Mouse (Mus musculus) thymus, adult 2 months (tissue): ENCODE measurements at regions not wholly inside any gene's neighbourhood (a gene's known extent, or its start where the extent isn't known, plus 50 kb on each side); places are given as distances from the start of the nearest gene placed in this dataset.
"Not testable (repeated sequence)": the region's sequence is repeated elsewhere in the genome, so short reads cannot be mapped to it uniquely, and the experiment has no call there.

ENCODE experiments used
- DNase-seq: peaks from one replicate; pipeline ENCODE4 v3.0.0; 2021
- H3K27ac ChIP-seq: fragments of 200-500 bp; 2 replicates; pipeline ENCODE4 v1.5.1; 2012; ENCODE audit warnings: low read length, control low read depth; ENCODE audit not compliant: control insufficient read depth, insufficient read depth
- H3K27me3 ChIP-seq: fragments of 200-500 bp; 2 replicates; pipeline ENCODE4 v1.6.1; 2012; ENCODE audit warnings: mild to moderate bottlenecking, low read length, moderate library complexity, mixed read lengths; ENCODE audit not compliant: control insufficient read depth, insufficient read depth
- H3K36me3 ChIP-seq: fragments of 200-500 bp; 2 replicates; pipeline ENCODE4 v1.6.1; 2012; ENCODE audit warnings: mild to moderate bottlenecking, low read length, moderate library complexity; ENCODE audit not compliant: control insufficient read depth, insufficient read depth
- H3K4me1 ChIP-seq: fragments of 200-500 bp; replicated peaks from 2 replicates; pipeline ENCODE4 v1.6.1; 2012; ENCODE audit warnings: low read length; ENCODE audit not compliant: control insufficient read depth, insufficient read depth
- H3K4me3 ChIP-seq: fragments of 200-500 bp; 2 replicates; pipeline ENCODE4 v1.5.1; 2012; ENCODE audit warnings: mild to moderate bottlenecking, low read length, control low read depth, moderate library complexity; ENCODE audit not compliant: control insufficient read depth, insufficient read depth
- CTCF ChIP-seq: fragments of 200-500 bp; IDR thresholded peaks from 2 replicates; pipeline ENCODE4 v1.5.1; 2012; ENCODE audit warnings: mild to moderate bottlenecking, control low read depth, low read length, moderate library complexity, borderline replicate concordance; ENCODE audit not compliant: control insufficient read depth, poor library complexity, insufficient read depth; ENCODE audit errors: extremely low read depth
- POLR2A ChIP-seq: fragments of 200-500 bp; IDR thresholded peaks from 2 replicates; pipeline ENCODE4 v1.6.1; 2012; ENCODE audit warnings: mild to moderate bottlenecking, low read length, control low read depth, moderate library complexity; ENCODE audit not compliant: control insufficient read depth, poor library complexity, insufficient read depth; ENCODE audit errors: extremely low read depth
- WGBS: fragments of 180-500 bp; shearing (Covaris S2); methylation state at CpG from one replicate; pipeline ENCODE4 v1.1.7; 2018; 5-methylcytosine and 5-hydroxymethylcytosine counted together

GRCm38 (mm10) chr1:83844827-83845379 lies 436.9 kb upstream of the Sphkap start:
- no peak for TF ChIP-seq POLR2A
- TF ChIP-seq CTCF = no peak
- WGBS = 78% methylated on average over 4 of the region's 4 CpGs
- Histone ChIP-seq H3K4me1 (no peaks in the 10 kb centered on the region), H3K27ac (no peak overlapping the region), H3K27me3 (no peaks in the 10 kb centered on the region), H3K36me3 (no peaks in the 10 kb centered on the region), H3K4me3 (no peak overlapping the region)
- no peak for DNase-seq

GRCm38 (mm10) chr1:83835965-83836364 lies 428.0 kb upstream of the Sphkap start:
- no peak overlapping the region for H3K27ac ChIP-seq
- H3K4me3 ChIP-seq = no peak overlapping the region
- WGBS = 95% methylated on average over 6 of the region's 6 CpGs
- DNase-seq = no peak
- TF ChIP-seq POLR2A (no peak), CTCF (no peak)
- H3K36me3 ChIP-seq = no peaks in the 10 kb centered on the region
- H3K27me3 ChIP-seq = no peaks in the 10 kb centered on the region
- H3K4me1 ChIP-seq = no peaks in the 10 kb centered on the region

GRCm38 (mm10) chr1:83832946-83833345 lies 424.9 kb upstream of the Sphkap start:
- no peak for DNase-seq
- Histone ChIP-seq H3K27ac (no peak overlapping the region), H3K4me1 (no peaks in the 10 kb centered on the region), H3K36me3 (no peaks in the 10 kb centered on the region), H3K4me3 (no peak overlapping the region), H3K27me3 (no peaks in the 10 kb centered on the region)
- 90% methylated on average over 3 of the region's 3 CpGs for WGBS
- TF ChIP-seq CTCF = no peak

- TF ChIP-seq POLR2A = no peak
- TF ChIP-seq CTCF = no peak
- Histone ChIP-seq H3K36me3 (no peaks in the 10 kb centered on the region), H3K4me3 (no peak overlapping the region), H3K4me1 (no peaks in the 10 kb centered on the region), H3K27me3 (no peaks in the 10 kb centered on the region), H3K27ac (no peak overlapping the region)
- WGBS = 95% methylated on average over 3 of the region's 3 CpGs
- no peak for DNase-seq
Observed at GRCm38 (mm10) chr1:83831900-83832535, 424.0 kb upstream of the Sphkap start.

- Histone ChIP-seq H3K4me1 (no peaks in the 10 kb centered on the region), H3K4me3 (no peak overlapping the region), H3K27me3 (no peaks in the 10 kb centered on the region), H3K27ac (no peak overlapping the region), H3K36me3 (no peaks in the 10 kb centered on the region)
- DNase-seq = no peak
- TF ChIP-seq CTCF (no peak), POLR2A (no peak)
- WGBS = 92% methylated on average over 6 of the region's 6 CpGs
Observed at GRCm38 (mm10) chr1:83830025-83830645, 422.1 kb upstream of the Sphkap start.

- H3K27ac ChIP-seq, H3K36me3 ChIP-seq, H3K4me3 ChIP-seq, H3K4me1 ChIP-seq, H3K27me3 ChIP-seq: not testable (repeated sequence)
- WGBS = 51% methylated on average over 6 of the region's 6 CpGs
- DNase-seq = peak; percentile 1
Observed at GRCm38 (mm10) chr1:83811162-83811561, 403.2 kb upstream of the Sphkap start.

- no peak for DNase-seq
- Histone ChIP-seq H3K27ac (no peak overlapping the region), H3K27me3 (no peaks in the 10 kb centered on the region), H3K36me3 (no peaks in the 10 kb centered on the region), H3K4me3 (no peak overlapping the region), H3K4me1 (no peaks in the 10 kb centered on the region)
- TF ChIP-seq CTCF = no peak
- no peak for TF ChIP-seq POLR2A
- 90% methylated on average over 6 of the region's 6 CpGs for WGBS
Observed at GRCm38 (mm10) chr1:83808432-83808831, 400.4 kb upstream of the Sphkap start.
